Mouse (Mus musculus) neural tube, embryonic 14.5 days (tissue): Measurements from ENCODE around the gene H2-Q2. TPM values are rescaled to one million over a fixed set of nuclear protein-coding genes. Genes with fewer than 3 reads are reported as not detected.
A peak's percentile ranks its signal among the peaks of the same experiment; 100 is the strongest.
"Not testable (repeated sequence)": the region's sequence is repeated elsewhere in the genome, so short reads cannot be mapped to it uniquely, and the experiment has no call there.

Experiments
- ATAC-seq: fragments of 200-750 bp; cut with Nextera tagmentation; 2 replicates; pipeline ENCODE4 v1.8.0; 2017; ENCODE audit warnings: low read depth, mild to moderate bottlenecking, moderate TSS enrichment, moderate library complexity
- H3K27ac ChIP-seq: fragments of 300-500 bp; sonication (generic); 2 replicates; pipeline ENCODE4 v1.5.1; 2014; ENCODE audit warnings: low read depth, mild to moderate bottlenecking, control low read depth, low read length, moderate library complexity, mixed read lengths
- H3K27me3 ChIP-seq: fragments of 300-500 bp; sonication (generic); 2 replicates; pipeline ENCODE4 v1.6.1; 2014; ENCODE audit warnings: low read length; ENCODE audit not compliant: control insufficient read depth, insufficient read depth
- H3K36me3 ChIP-seq: fragments of 300-500 bp; sonication (generic); 2 replicates; pipeline ENCODE4 v1.6.1; 2014; ENCODE audit warnings: low read length, mixed read lengths; ENCODE audit not compliant: control insufficient read depth, insufficient read depth
- H3K4me1 ChIP-seq: fragments of 300-500 bp; sonication (generic); 2 replicates; pipeline ENCODE4 v1.6.1; 2014; ENCODE audit warnings: low read length; ENCODE audit not compliant: control insufficient read depth, insufficient read depth
- H3K4me2 ChIP-seq: fragments of 300-500 bp; sonication (generic); 2 replicates; pipeline ENCODE4 v1.6.1; 2014; ENCODE audit warnings: mild to moderate bottlenecking, low read depth, low read length, control low read depth
- H3K4me3 ChIP-seq: fragments of 300-500 bp; sonication (generic); 2 replicates; pipeline ENCODE4 v1.5.1; 2014; ENCODE audit warnings: low read depth, low read length, control low read depth, mixed read lengths
- H3K9ac ChIP-seq: fragments of 300-500 bp; sonication (generic); replicated peaks from 2 replicates; pipeline ENCODE4 v1.6.1; 2014; ENCODE audit warnings: low read depth, mild to moderate bottlenecking, control low read depth, low read length, mixed read lengths
- H3K9me3 ChIP-seq: fragments of 300-500 bp; sonication (generic); 2 replicates; pipeline ENCODE4 v1.6.1; 2016; ENCODE audit warnings: low read length; ENCODE audit not compliant: control insufficient read depth
- WGBS: fragments of 180-500 bp; shearing (Covaris S2); extraction: QIAGEN DNeasy Blood & Tissue Kit; methylation state at CpG from one replicate; pipeline ENCODE4 v1.1.7; 2014; 5-methylcytosine and 5-hydroxymethylcytosine counted together
- polyA plus RNA-seq: library from polyadenylated mRNA; unstranded; fragments of >200 nt; fragmentation: Nextera tagmentation; extraction: Ambion mirVana; gene quantifications from 2 replicates; pipeline ENCODE4 v1.2.1, GENCODE M21; 2014

H2-Q2 gene
- polyA plus RNA-seq, 1 experiment from 2014 or later = 2.9 TPM

GRCm38 (mm10) chr17:35320327-35321081 lies 21.5 kb upstream of the H2-Q2 start, which contains the start of gene H2-Q1:
H2-Q1 (plus strand) TSS chr17:35320405.
- peak within 1 kb of the TSS; percentile 49 for H3K4me2 ChIP-seq
- peaks cover 15% of the 10 kb centered on the region for H3K27me3 ChIP-seq
- H3K36me3 ChIP-seq = no peaks in the 10 kb centered on the region
- H3K9me3 ChIP-seq = no peaks in the 10 kb centered on the region
- under 1% methylated on average over 55 of the region's 55 CpGs for WGBS
- no peak for ATAC-seq
- H3K4me3 ChIP-seq = peak within 1 kb of the TSS; percentile 28
- H3K4me1 ChIP-seq = no peaks in the 10 kb centered on the region
- no peak within 1 kb of the TSS for H3K27ac ChIP-seq
- H3K9ac ChIP-seq = peak within 1 kb of the TSS; percentile 41; the same call in 1 of the 2 replicates

GRCm38 (mm10) chr17:35325124-35325523 lies 16.9 kb upstream of the H2-Q2 start:
- 69% methylated on average over 1 of the region's 1 CpGs for WGBS

GRCm38 (mm10) chr17:35326000-35326399 lies 16.0 kb upstream of the H2-Q2 start:
- H3K9ac ChIP-seq, H3K27me3 ChIP-seq, H3K4me2 ChIP-seq, H3K9me3 ChIP-seq, H3K27ac ChIP-seq, H3K4me3 ChIP-seq, ATAC-seq, H3K4me1 ChIP-seq, H3K36me3 ChIP-seq: not testable (repeated sequence)

More at GRCm38 (mm10) chr17:35325124-35325523, 16.9 kb upstream of the H2-Q2 start:
- not testable (repeated sequence) for H3K27ac ChIP-seq, H3K4me2 ChIP-seq, H3K4me3 ChIP-seq, H3K4me1 ChIP-seq, ATAC-seq, H3K27me3 ChIP-seq, H3K9ac ChIP-seq, H3K36me3 ChIP-seq, H3K9me3 ChIP-seq

- H3K27ac ChIP-seq = not testable (repeated sequence)
- WGBS = 59% methylated on average over 3 of the region's 3 CpGs
Observed at GRCm38 (mm10) chr17:35329714-35330113, 12.3 kb upstream of the H2-Q2 start.

GRCm38 (mm10) chr17:35331546-35331945 lies 10.5 kb upstream of the H2-Q2 start:
- H3K4me3 ChIP-seq, H3K27ac ChIP-seq, ATAC-seq, H3K4me1 ChIP-seq, H3K36me3 ChIP-seq, H3K9ac ChIP-seq, H3K9me3 ChIP-seq, H3K4me2 ChIP-seq, H3K27me3 ChIP-seq: not testable (repeated sequence)
- WGBS = 77% methylated on average over 6 of the region's 6 CpGs

More at GRCm38 (mm10) chr17:35329714-35330113, 12.3 kb upstream of the H2-Q2 start:
- not testable (repeated sequence) for H3K4me3 ChIP-seq, H3K27me3 ChIP-seq, H3K36me3 ChIP-seq, ATAC-seq, H3K4me1 ChIP-seq, H3K9ac ChIP-seq, H3K9me3 ChIP-seq, H3K4me2 ChIP-seq

- 3% methylated on average over 45 of the region's 46 CpGs for WGBS
- H3K4me3 ChIP-seq = peak overlapping the region; percentile 35
- no peak overlapping the region for H3K27ac ChIP-seq
- peak overlapping the region; percentile 28; the same call in 1 of the 2 replicates for H3K9ac ChIP-seq
- no peaks in the 10 kb centered on the region for H3K9me3 ChIP-seq
- H3K27me3 ChIP-seq = peaks cover 16% of the 10 kb centered on the region
- peak overlapping the region; percentile 70 for H3K4me2 ChIP-seq
- no peaks in the 10 kb centered on the region for H3K36me3 ChIP-seq
- peaks cover 7% of the 10 kb centered on the region; the same call in 1 of the 2 replicates for H3K4me1 ChIP-seq
- ATAC-seq = peak; percentile 6; the same call in 1 of the 2 replicates
Observed at GRCm38 (mm10) chr17:35342711-35343476, 852 bp downstream of the H2-Q2 start.

GRCm38 (mm10) chr17:35347659-35348058 lies 5.6 kb downstream of the H2-Q2 start:
- not testable (repeated sequence) for H3K4me3 ChIP-seq

GRCm38 (mm10) chr17:35353275-35353674 lies 11.2 kb downstream of the H2-Q2 start:
- H3K27ac ChIP-seq, H3K9me3 ChIP-seq, H3K4me3 ChIP-seq, ATAC-seq, H3K9ac ChIP-seq, H3K4me2 ChIP-seq, H3K36me3 ChIP-seq, H3K4me1 ChIP-seq, H3K27me3 ChIP-seq: not testable (repeated sequence)
- WGBS = 69% methylated on average over 6 of the region's 6 CpGs

More at GRCm38 (mm10) chr17:35347659-35348058, 5.6 kb downstream of the H2-Q2 start:
- not testable (repeated sequence) for H3K9me3 ChIP-seq, H3K4me1 ChIP-seq, H3K27ac ChIP-seq, H3K4me2 ChIP-seq, H3K27me3 ChIP-seq, ATAC-seq, H3K36me3 ChIP-seq, H3K9ac ChIP-seq

GRCm38 (mm10) chr17:35354071-35354470 lies 12.0 kb downstream of the H2-Q2 start:
- WGBS = 81% methylated on average over 2 of the region's 2 CpGs
- no peak for ATAC-seq
- Histone ChIP-seq H3K9me3 (no peaks in the 10 kb centered on the region), H3K27ac (no peak overlapping the region), H3K4me2 (no peak overlapping the region), H3K4me1 (peaks cover 2% of the 10 kb centered on the region; the same call in 1 of the 2 replicates), H3K4me3 (no peak overlapping the region), H3K27me3 (peaks cover 4% of the 10 kb centered on the region; the same call in 1 of the 2 replicates), H3K9ac (no peak overlapping the region), H3K36me3 (no peaks in the 10 kb centered on the region)
